Mouse (Mus musculus) gastrocnemius, postnatal 36 days (tissue): ENCODE data around the gene Hsd17b13. TPM values are rescaled to one million over a fixed set of nuclear protein-coding genes. Genes with fewer than 3 reads are reported as not detected.
A peak's percentile ranks its signal among the peaks of the same experiment; 100 is the strongest.
"Not testable (repeated sequence)": the region's sequence is repeated elsewhere in the genome, so short reads cannot be mapped to it uniquely, and the experiment has no call there.

Experiments
- DNase-seq, 2 experiments: peaks; one replicate each; pipeline ENCODE4 v3.0.0; 2022
- intact Hi-C: fragments of 180-260 bp; cut with DNase I; formaldehyde crosslinking; loops from one replicate; pipeline ENCODE4 v1.15.1; 2025
- long read RNA-seq, 2 experiments: library from polyadenylated mRNA; stranded (forward); transcript quantifications; one replicate each; pipeline ENCODE4 v2.0.0; 2021
- total RNA-seq, 2 experiments: library from RNA; stranded (reverse); gene quantifications; 2 replicates each; pipeline ENCODE4 v1.2.3; 2021

Hsd17b13 gene
- total RNA-seq: not detected
- long read RNA-seq, experiment 1: 0 reads
- long read RNA-seq, experiment 2: 0 reads

DNA sequence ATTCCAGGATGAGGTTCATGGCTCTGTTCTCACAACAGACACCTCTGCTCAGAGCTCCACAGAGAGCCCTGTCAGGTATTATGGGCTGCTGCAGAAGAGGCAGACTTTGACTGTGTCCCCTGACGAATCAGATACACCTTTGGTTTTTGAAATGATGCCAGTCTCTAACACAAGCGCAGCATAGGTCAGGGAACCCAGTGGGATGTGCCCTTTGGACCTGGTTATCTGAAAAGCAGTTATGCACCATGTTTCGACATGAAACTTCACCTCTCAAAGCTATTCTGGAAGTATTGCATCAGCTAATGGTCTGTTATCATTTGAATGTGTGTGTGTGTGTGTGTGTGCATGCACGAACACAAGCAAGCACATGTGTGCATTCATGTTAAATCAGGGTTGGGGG, at the start of gene Hsd17b13:
TSS of gene Hsd17b13 (minus strand) at position 114 of the 400 bp plus-strand sequence.
- no peak for DNase-seq
- intact Hi-C loops: no loop called here

GRCm38 (mm10) chr5:104025245-104025854, 48.1 kb upstream of the Hsd17b13 start:
- intact Hi-C loops: no loop called here
- no peak for DNase-seq

GRCm38 (mm10) chr5:104024762-104025161, 47.6 kb upstream of the Hsd17b13 start:
- DNase-seq: no peak
- intact Hi-C loops: no loop called here

- DNase-seq, intact Hi-C loops: not testable (repeated sequence)
Measured at GRCm38 (mm10) chr5:104024193-104024592, 47.0 kb upstream of the Hsd17b13 start.

- intact Hi-C loops: no loop called here
Measured at GRCm38 (mm10) chr5:104023289-104024020, 46.2 kb upstream of the Hsd17b13 start.

GRCm38 (mm10) chr5:104022558-104022957, 45.3 kb upstream of the Hsd17b13 start:
- DNase-seq: no peak
- intact Hi-C loops: no loop called here

More at GRCm38 (mm10) chr5:104023289-104024020, 46.2 kb upstream of the Hsd17b13 start:
- no peak for DNase-seq

DNA sequence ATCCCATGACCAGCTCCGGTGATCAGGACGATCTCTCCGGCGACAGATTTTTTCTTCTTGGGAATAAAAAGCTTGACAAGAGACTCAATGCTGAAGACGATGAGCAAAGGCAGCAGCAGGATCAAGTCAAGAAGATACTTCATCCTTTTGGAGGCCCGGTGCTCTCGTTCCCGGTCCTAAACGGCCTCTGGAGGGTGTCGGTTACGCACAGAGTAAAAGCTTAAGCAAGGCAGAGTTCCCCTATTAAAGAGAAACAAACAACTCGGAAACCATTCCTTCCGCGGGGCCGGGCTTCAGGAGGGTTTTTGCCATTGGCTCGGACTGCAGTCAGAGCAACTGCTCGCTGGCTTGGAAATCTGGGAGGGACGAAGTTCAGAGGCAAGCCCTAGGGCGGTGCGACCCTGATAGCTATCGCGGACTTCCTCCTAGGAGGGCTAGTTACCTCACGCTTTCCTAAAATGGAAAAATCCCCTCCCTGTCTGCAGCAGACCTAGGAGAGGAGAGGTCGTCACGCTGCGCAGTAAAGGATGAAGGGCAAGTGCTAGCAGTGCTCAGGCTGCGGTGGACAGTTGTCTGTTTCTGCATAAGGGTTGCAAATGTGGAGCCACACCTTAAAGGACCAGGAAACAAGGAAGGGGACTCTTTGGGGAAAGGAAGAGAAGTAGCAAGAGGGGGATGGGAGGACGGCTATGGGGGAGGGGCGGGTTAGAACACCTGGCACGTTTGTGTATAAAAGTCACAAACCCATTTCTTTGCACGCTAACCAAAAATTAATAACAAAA, 44.6 kb upstream of the Hsd17b13 start, which contains the start of gene Hsd17b11:
TSS of gene Hsd17b11 (minus strand) at position 323 of the 782 bp plus-strand sequence.
- intact Hi-C loops: no loop called here
- DNase-seq: peak; percentile 75 to 82

GRCm38 (mm10) chr5:104011419-104011818, 34.2 kb upstream of the Hsd17b13 start:
- intact Hi-C loops: no loop called here
- DNase-seq: no peak

DNA sequence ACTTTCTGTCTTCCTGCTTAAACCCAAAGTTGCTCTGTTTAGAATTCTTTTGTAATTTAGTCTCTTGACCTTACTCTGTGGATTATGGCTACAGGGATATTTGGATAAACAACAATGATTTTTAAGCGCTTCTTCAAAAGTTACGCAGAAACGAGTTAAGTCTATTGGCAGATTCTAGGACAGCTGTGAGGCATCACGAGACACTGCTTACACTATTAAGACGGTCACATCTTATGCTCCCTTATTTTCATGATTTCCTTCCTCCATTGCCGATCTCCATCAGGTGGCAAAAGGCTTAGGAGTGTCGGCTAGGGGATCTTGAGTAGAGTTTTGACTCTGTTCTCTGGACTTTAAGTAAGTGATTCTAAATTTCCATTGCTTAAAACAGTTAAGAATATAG, 33.1 kb upstream of the Hsd17b13 start:
- DNase-seq: no peak
- intact Hi-C loops: no loop called here

DNA sequence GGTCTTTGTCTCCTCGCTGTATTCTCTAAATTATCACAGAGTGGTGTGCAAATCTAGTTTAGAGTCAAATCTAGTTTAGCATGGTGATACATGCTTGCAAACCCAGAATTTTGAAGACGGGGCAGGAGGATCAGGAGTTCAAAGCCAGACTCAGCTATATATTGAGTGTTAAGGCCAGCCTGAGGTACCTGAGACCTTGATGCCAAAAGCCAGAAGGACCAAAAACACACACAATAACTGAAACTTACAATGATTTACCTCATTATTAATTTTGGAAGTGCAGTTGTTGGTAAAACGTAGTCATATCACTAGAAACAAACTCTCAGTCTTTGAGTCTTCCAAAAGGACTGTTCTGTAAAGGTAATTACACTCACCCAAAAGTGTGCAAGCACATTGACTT, 32.2 kb upstream of the Hsd17b13 start:
- intact Hi-C loops: no loop called here
- no peak for DNase-seq

DNA sequence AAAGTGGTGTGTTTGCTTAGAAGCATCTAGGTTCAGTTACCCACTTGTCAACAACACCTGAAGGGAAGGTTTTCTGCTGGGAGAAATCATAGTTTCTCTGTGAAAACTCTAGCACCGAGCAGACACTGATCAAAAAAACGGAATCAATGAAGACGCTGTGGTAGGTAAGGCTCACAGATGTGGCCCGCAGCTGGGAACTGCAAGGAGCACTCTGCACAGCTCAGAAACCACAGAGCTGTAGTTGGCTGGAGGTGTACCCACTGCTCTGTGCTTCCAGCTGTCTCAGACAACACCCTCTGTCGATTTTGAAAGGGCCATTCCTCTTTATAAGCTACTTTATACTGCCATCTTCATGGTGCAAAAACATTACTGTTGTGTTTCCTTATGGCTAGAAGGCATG, 30.6 kb upstream of the Hsd17b13 start:
- intact Hi-C loops: no loop called here
- no peak for DNase-seq

- DNase-seq: no peak
- intact Hi-C loops: no loop called here
Measured at GRCm38 (mm10) chr5:104006811-104007210, 29.6 kb upstream of the Hsd17b13 start.

GRCm38 (mm10) chr5:104003955-104004354, 26.7 kb upstream of the Hsd17b13 start:
- no peak for DNase-seq
- intact Hi-C loops: loop anchor here (5.0 kb wide), 1 partner anchor 53 kb away; no protein-coding TSS in a partner anchor

DNA sequence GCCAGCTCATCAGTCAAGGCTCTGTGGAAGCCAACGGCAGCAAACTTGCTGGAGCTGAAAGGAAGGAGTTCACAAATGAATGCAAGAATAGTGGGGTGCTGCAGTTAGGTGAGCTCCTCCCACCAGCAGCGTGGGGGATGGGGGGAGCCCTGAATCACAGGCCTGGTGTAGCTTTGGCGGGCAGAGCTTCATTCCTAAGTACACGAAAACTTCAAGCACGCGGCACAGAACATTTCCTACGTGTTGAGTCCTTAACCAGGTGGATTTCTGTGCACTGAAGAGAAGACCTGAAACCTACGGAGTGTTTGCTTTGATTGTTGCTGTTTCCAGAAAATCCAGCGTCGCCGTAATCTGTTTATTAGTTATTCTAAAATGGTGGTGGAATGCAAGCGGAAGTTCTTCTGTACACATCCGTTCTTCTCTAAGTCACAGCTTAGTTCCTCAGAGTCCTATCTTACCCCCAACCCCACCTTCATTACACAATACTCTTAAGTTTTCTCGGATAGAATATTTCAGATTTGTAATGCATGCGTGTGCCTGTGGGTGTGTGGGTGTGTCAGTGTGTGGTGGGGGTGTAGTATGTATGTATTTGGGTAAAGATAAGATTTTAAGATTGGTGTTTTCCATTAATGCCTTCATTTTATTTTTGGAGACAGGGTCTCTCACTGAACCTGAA, 26.2 kb upstream of the Hsd17b13 start:
- no peak for DNase-seq
- intact Hi-C loops: loop anchor here (5.0 kb wide), 1 partner anchor 54 kb away; no protein-coding TSS in a partner anchor

DNA sequence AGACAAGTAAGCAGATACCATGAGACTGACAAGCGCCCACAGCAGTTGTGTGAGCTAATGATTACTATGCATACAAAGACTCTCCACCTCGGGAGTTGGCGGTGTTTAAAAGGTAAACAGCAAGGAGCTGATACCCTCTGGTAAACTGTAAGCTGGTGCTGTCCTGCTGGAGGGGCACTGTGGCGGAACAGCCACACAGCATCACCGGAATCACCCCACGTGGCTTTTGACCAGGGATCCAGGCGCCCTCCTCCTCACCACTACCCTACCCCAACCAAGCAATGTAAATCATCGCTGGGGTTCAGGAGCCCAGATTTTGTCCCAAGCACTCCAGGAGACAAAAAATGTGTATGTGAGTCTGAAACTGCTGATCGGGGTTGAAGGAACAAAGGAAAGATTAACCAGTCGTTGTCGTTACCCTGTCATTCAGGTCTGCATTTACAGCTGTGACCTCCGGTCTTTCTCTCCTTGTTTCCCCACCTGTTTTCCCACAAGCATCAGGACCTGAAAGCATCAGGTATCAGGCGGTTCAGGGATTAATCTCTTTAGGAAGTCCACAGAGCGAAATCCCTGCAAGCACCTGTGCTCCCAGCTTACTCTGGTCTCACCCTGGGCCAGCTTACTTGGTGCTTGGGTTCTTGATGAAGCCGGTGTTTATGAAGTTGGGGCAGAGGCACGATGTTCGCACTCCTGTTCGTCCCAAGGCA, 25.5 kb upstream of the Hsd17b13 start:
- intact Hi-C loops: loop anchor here (5.0 kb wide), 1 partner anchor 55 kb away; no protein-coding TSS in a partner anchor

GRCm38 (mm10) chr5:103999738-104000137, 22.5 kb upstream of the Hsd17b13 start:
- DNase-seq: peak; percentile 68 to 73
- intact Hi-C loops: loop anchor here (2.0 to 5.0 kb wide), 2 partner anchors 39 to 58 kb away; no protein-coding TSS in a partner anchor

More for the DNA sequence above, 25.5 kb upstream of the Hsd17b13 start:
- no peak for DNase-seq

- DNase-seq: no peak
- intact Hi-C loops: loop anchor here (2.0 kb wide), 1 partner anchor 40 kb away; no protein-coding TSS in a partner anchor
Measured at GRCm38 (mm10) chr5:103998739-103999138, 21.5 kb upstream of the Hsd17b13 start.

DNA sequence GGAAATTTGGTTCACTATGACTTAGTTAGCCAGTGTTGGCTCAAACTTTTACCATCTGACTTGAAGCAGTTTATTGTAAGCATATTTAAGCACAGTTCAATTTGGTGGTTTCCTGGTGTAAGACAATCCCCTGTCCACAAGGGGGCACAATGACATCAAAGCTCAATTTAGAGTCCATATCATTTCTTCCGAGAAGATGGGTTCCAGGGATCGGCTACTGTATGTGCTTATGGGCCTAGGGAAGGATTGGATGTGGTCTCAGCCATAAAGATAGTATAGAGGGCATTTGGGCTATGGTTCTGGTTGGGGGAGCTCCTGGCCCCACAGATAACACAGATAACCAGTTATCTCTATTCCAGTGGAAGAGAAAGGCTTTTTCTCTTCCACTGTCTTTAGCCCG, 18.0 kb upstream of the Hsd17b13 start:
- intact Hi-C loops: no loop called here

GRCm38 (mm10) chr5:103994669-103995068, 17.5 kb upstream of the Hsd17b13 start:
- no peak for DNase-seq
- intact Hi-C loops: no loop called here

More for the DNA sequence above, 18.0 kb upstream of the Hsd17b13 start:
- no peak for DNase-seq
